Mouse (Mus musculus): ENCODE data around the gene Myo9a. TPM values are rescaled to one million over a fixed set of nuclear protein-coding genes. Genes with fewer than 3 reads are reported as not detected.

The Myo9a gene
- total and polyA plus RNA-seq, 3 experiments = 1.6 to 2.6 (median 2.0) TPM

- no peak for TF ChIP-seq PAX5 (IDR thresholded peaks at IDR 0.05; ENCODE audit: low read length)
- no peak for TF ChIP-seq RAD21 (IDR thresholded peaks at IDR 0.05; ENCODE audit: low read depth, low read length)
- no peak for TF ChIP-seq TCF12 (IDR thresholded peaks at IDR 0.05; ENCODE audit: low read depth, low read length)
- no peak for TF ChIP-seq MAZ (IDR thresholded peaks at IDR 0.05; ENCODE audit: low read depth, low read length)
- TF ChIP-seq NELFE (IDR thresholded peaks at IDR 0.05; ENCODE audit: low read depth, low read length) = no peak
- TF ChIP-seq GABPA (IDR thresholded peaks at IDR 0.05; ENCODE audit: insufficient replicate concordance, low read depth, low read length) = no peak
- no peak for TF ChIP-seq CTCF (conservative IDR thresholded peaks at IDR 0.05 in 1 of 2, IDR thresholded peaks at IDR 0.05 in 1 of 2; ENCODE audit: low read depth in 2 of 2, low read length in 2 of 2)
- TF ChIP-seq HCFC1 (IDR thresholded peaks at IDR 0.05; ENCODE audit: low read depth, low read length) = no peak
- no peak for TF ChIP-seq MAX (IDR thresholded peaks at IDR 0.05; ENCODE audit: low read length)
- no peak for TF ChIP-seq TBP (conservative IDR thresholded peaks at IDR 0.05; ENCODE audit: low read depth, low read length)
- DNase-seq (ENCODE audit: extremely low read depth) = no peak
- dilution Hi-C loops (cut with MboI; ENCODE audit: extremely low pct_ligation_motif_present, extremely low pct_unique_long_range_greater_than_20kb, low sequenced_read_pairs) = no loop called here
- in situ Hi-C loops (cut with MboI; ENCODE audit: low pct_ligation_motif_present, low pct_unique_long_range_greater_than_20kb, low sequenced_read_pairs) = no loop called here
- no peaks in the 10 kb centered on the region for H3K79me2 ChIP-seq (replicated peaks; ENCODE audit: control insufficient read depth, extremely low read depth, insufficient read depth, poor library complexity, severe bottlenecking)
- no peaks in the 10 kb centered on the region for H3K9me3 ChIP-seq (replicated peaks; ENCODE audit: low read length)
- H3K36me3 ChIP-seq (replicated peaks in 1 of 2; ENCODE audit: control insufficient read depth in 1 of 2, insufficient read depth in 1 of 2, low read length in 1 of 2) = no peaks in the 10 kb centered on the region
- no peak overlapping the region for H3K9ac ChIP-seq (ENCODE audit: insufficient read depth, low read depth)
- peaks cover 0 to 16% of the 10 kb centered on the region in 2 experiments; a peak in 2 of 4 replicates for H3K4me1 ChIP-seq (ENCODE audit: control insufficient read depth in 1 of 2, insufficient read depth in 2 of 2)
- no peak overlapping the region for H3K27ac ChIP-seq (ENCODE audit: insufficient read depth, low read depth)
- no peak overlapping the region for H3K4me3 ChIP-seq (replicated peaks in 1 of 3; ENCODE audit: low read depth in 2 of 3, low read length in 2 of 3, poor library complexity in 1 of 3)
- no peaks in the 10 kb centered on the region for H3K27me3 ChIP-seq (replicated peaks)
- no peak overlapping the region for H3K4me2 ChIP-seq (ENCODE audit: insufficient read depth, low read depth, poor library complexity, severe bottlenecking)
Observed at GRCm38 (mm10) chr9:59948691-59949250, 198.1 kb downstream of the Myo9a start.

GRCm38 (mm10) chr9:59949511-59949910 is 198.8 kb downstream of the Myo9a start:
- H3K9me3 ChIP-seq (replicated peaks; ENCODE audit: low read length) = no peaks in the 10 kb centered on the region
- H3K27me3 ChIP-seq (replicated peaks) = no peaks in the 10 kb centered on the region
- H3K36me3 ChIP-seq (replicated peaks in 1 of 2; ENCODE audit: control insufficient read depth in 1 of 2, insufficient read depth in 1 of 2, low read length in 1 of 2) = no peaks in the 10 kb centered on the region
- no peak for DNase-seq (ENCODE audit: extremely low read depth)
- no peak overlapping the region for H3K4me2 ChIP-seq (ENCODE audit: insufficient read depth, low read depth, poor library complexity, severe bottlenecking)
- peaks cover 0 to 16% of the 10 kb centered on the region in 2 experiments; a peak in 2 of 4 replicates for H3K4me1 ChIP-seq (ENCODE audit: control insufficient read depth in 1 of 2, insufficient read depth in 2 of 2)
- TF ChIP-seq CTCF (conservative IDR thresholded peaks at IDR 0.05 in 1 of 2, IDR thresholded peaks at IDR 0.05 in 1 of 2; ENCODE audit: low read depth in 2 of 2, low read length in 2 of 2) (no peak), ZC3H11A (IDR thresholded peaks at IDR 0.05; ENCODE audit: low read depth, low read length) (no peak), RCOR1 (conservative IDR thresholded peaks at IDR 0.05; ENCODE audit: low read depth, low read length) (no peak), JUND (conservative IDR thresholded peaks at IDR 0.05; ENCODE audit: low read depth, low read length) (no peak), KAT2A (IDR thresholded peaks at IDR 0.05; ENCODE audit: insufficient replicate concordance, low read length) (no peak), TCF12 (IDR thresholded peaks at IDR 0.05; ENCODE audit: low read depth, low read length) (no peak), E2F4 (IDR thresholded peaks at IDR 0.05; ENCODE audit: insufficient replicate concordance, low read depth, low read length) (no peak), RAD21 (IDR thresholded peaks at IDR 0.05; ENCODE audit: low read depth, low read length) (no peak), BHLHE40 (IDR thresholded peaks at IDR 0.05; ENCODE audit: low read depth, low read length) (no peak), UBTF (IDR thresholded peaks at IDR 0.05; ENCODE audit: low read depth, low read length) (no peak), HCFC1 (IDR thresholded peaks at IDR 0.05; ENCODE audit: low read depth, low read length) (no peak), PAX5 (IDR thresholded peaks at IDR 0.05; ENCODE audit: low read length) (no peak), MEF2A (IDR thresholded peaks at IDR 0.05; ENCODE audit: borderline replicate concordance, low read depth, low read length) (no peak), NRF1 (IDR thresholded peaks at IDR 0.05; ENCODE audit: low read depth, low read length) (no peak), MYC (IDR thresholded peaks at IDR 0.05; ENCODE audit: low read depth, low read length) (no peak), JUN (IDR thresholded peaks at IDR 0.05; ENCODE audit: insufficient read depth, low read depth, low read length) (no peak), USF2 (conservative IDR thresholded peaks at IDR 0.05; ENCODE audit: low read depth, low read length) (no peak)
- dilution Hi-C loops (cut with MboI; ENCODE audit: extremely low pct_ligation_motif_present, extremely low pct_unique_long_range_greater_than_20kb, low sequenced_read_pairs) (no loop called here), in situ Hi-C loops (cut with MboI; ENCODE audit: low pct_ligation_motif_present, low pct_unique_long_range_greater_than_20kb, low sequenced_read_pairs) (no loop called here)
- H3K27ac ChIP-seq (ENCODE audit: insufficient read depth, low read depth) = no peak overlapping the region
- no peak overlapping the region for H3K9ac ChIP-seq (ENCODE audit: insufficient read depth, low read depth)
- no peaks in the 10 kb centered on the region for H3K79me2 ChIP-seq (replicated peaks; ENCODE audit: control insufficient read depth, extremely low read depth, insufficient read depth, poor library complexity, severe bottlenecking)
- H3K4me3 ChIP-seq (replicated peaks in 1 of 3; ENCODE audit: low read depth in 2 of 3, low read length in 2 of 3, poor library complexity in 1 of 3) = no peak overlapping the region
